Mouse (Mus musculus) liver, embryonic 15.5 days (tissue): ENCODE measurements around the gene Agps. TPM values are rescaled to one million over a fixed set of nuclear protein-coding genes. Genes with fewer than 3 reads are reported as not detected.

Experiments
- ATAC-seq: fragments of 200-750 bp; cut with Nextera tagmentation; 2 replicates; pipeline ENCODE4 v1.8.0; 2017; ENCODE audit warnings: moderate number of reproducible peaks, mild to moderate bottlenecking, moderate library complexity; ENCODE audit not compliant: insufficient read depth
- H3K27ac ChIP-seq: fragments of 300-500 bp; sonication (generic); replicated peaks from 2 replicates; pipeline ENCODE4 v1.5.1; 2015; ENCODE audit warnings: mild to moderate bottlenecking, inconsistent platforms
- H3K27me3 ChIP-seq: fragments of 300-500 bp; sonication (generic); 2 replicates; pipeline ENCODE4 v1.6.1; 2015; ENCODE audit warnings: mild to moderate bottlenecking, inconsistent platforms
- H3K36me3 ChIP-seq: fragments of 300-500 bp; sonication (generic); replicated peaks from 2 replicates; pipeline ENCODE4 v1.6.1; 2015; ENCODE audit warnings: moderate library complexity, mild to moderate bottlenecking, inconsistent platforms
- H3K4me1 ChIP-seq: fragments of 300-500 bp; sonication (generic); replicated peaks from 2 replicates; pipeline ENCODE4 v1.6.1; 2015; ENCODE audit warnings: inconsistent platforms
- H3K4me2 ChIP-seq: fragments of 300-500 bp; sonication (generic); 2 replicates; pipeline ENCODE4 v1.6.1; 2015; ENCODE audit warnings: moderate library complexity, mild to moderate bottlenecking, inconsistent platforms
- H3K4me3 ChIP-seq: fragments of 300-500 bp; sonication (generic); replicated peaks from 2 replicates; pipeline ENCODE4 v1.5.1; 2015; ENCODE audit warnings: mild to moderate bottlenecking, inconsistent platforms
- H3K9ac ChIP-seq: fragments of 300-500 bp; sonication (generic); 2 replicates; pipeline ENCODE4 v1.6.1; 2015; ENCODE audit warnings: moderate library complexity, mild to moderate bottlenecking, inconsistent platforms
- H3K9me3 ChIP-seq: fragments of 300-500 bp; sonication (generic); replicated peaks from 2 replicates; pipeline ENCODE4 v1.6.1; 2016; ENCODE audit warnings: inconsistent platforms
- WGBS: fragments of 180-500 bp; shearing (Covaris S2); methylation state at CpG from one replicate; pipeline ENCODE4 v1.1.7; 2015; ENCODE audit warnings: mixed read lengths; ENCODE audit not compliant: insufficient replicate concordance; 5-methylcytosine and 5-hydroxymethylcytosine counted together
- polyA plus RNA-seq: library from polyadenylated mRNA; unstranded; fragments of >200 nt; fragmentation: Nextera tagmentation; extraction: Ambion mirVana; gene quantifications from 2 replicates; pipeline ENCODE4 v1.2.1, GENCODE M21; 2015

Gene Agps
- polyA plus RNA-seq, result 14.3 and 14.8 TPM in 2 replicates

- Histone ChIP-seq H3K9ac (peak within 1 kb of the TSS; percentile 71), H3K27ac (peak within 1 kb of the TSS; percentile 75), H3K9me3 (no peaks in the 10 kb centered on the region), H3K4me3 (peak within 1 kb of the TSS; percentile 69), H3K4me2 (peak within 1 kb of the TSS; percentile 87), H3K36me3 (no peaks in the 10 kb centered on the region), H3K4me1 (peaks cover 32% of the 10 kb centered on the region), H3K27me3 (no peaks in the 10 kb centered on the region)
- peak; percentile 93 for ATAC-seq
- under 1% methylated on average over 68 of the region's 86 CpGs for WGBS
These were observed at the start of gene Agps for GRCm38 (mm10) chr2:75831881-75832633. Agps (plus strand) TSS chr2:75832177.

GRCm38 (mm10) chr2:75786075-75786474, 45.9 kb upstream of the Agps start:
- Histone ChIP-seq H3K4me2 (no peak overlapping the region), H3K4me3 (no peak overlapping the region), H3K36me3 (no peaks in the 10 kb centered on the region), H3K9ac (no peak overlapping the region), H3K9me3 (no peaks in the 10 kb centered on the region), H3K27ac (no peak overlapping the region), H3K4me1 (peaks cover 11% of the 10 kb centered on the region), H3K27me3 (no peaks in the 10 kb centered on the region)
- ATAC-seq, result no peak
- 14% methylated on average over 6 of the region's 6 CpGs for WGBS

GRCm38 (mm10) chr2:75788511-75788910, 43.5 kb upstream of the Agps start:
- WGBS, result 26% methylated on average over 3 of the region's 3 CpGs

GRCm38 (mm10) chr2:75789959-75790523, 41.9 kb upstream of the Agps start:
- Histone ChIP-seq H3K4me1 (peaks cover 9% of the 10 kb centered on the region), H3K36me3 (no peaks in the 10 kb centered on the region), H3K9ac (no peak overlapping the region), H3K4me2 (no peak overlapping the region), H3K9me3 (no peaks in the 10 kb centered on the region), H3K27me3 (no peaks in the 10 kb centered on the region), H3K4me3 (no peak overlapping the region), H3K27ac (no peak overlapping the region)
- ATAC-seq, result no peak
- WGBS, result 46% methylated on average over 14 of the region's 14 CpGs

More at GRCm38 (mm10) chr2:75788511-75788910, 43.5 kb upstream of the Agps start:
- Histone ChIP-seq H3K9ac (no peak overlapping the region), H3K4me1 (peaks cover 9% of the 10 kb centered on the region), H3K4me2 (no peak overlapping the region), H3K4me3 (no peak overlapping the region), H3K27ac (no peak overlapping the region), H3K9me3 (no peaks in the 10 kb centered on the region), H3K27me3 (no peaks in the 10 kb centered on the region), H3K36me3 (no peaks in the 10 kb centered on the region)
- ATAC-seq, result no peak

GRCm38 (mm10) chr2:75791561-75792308, 40.2 kb upstream of the Agps start:
- ATAC-seq, result peak; percentile 52; the same call in 1 of the 2 replicates
- 27% methylated on average over 18 of the region's 18 CpGs for WGBS
- Histone ChIP-seq H3K4me2 (peak overlapping the region; percentile 57), H3K9ac (no peak overlapping the region), H3K27ac (no peak overlapping the region), H3K27me3 (no peaks in the 10 kb centered on the region), H3K4me3 (peak overlapping the region; percentile 23; the same call in 1 of the 2 replicates), H3K9me3 (no peaks in the 10 kb centered on the region), H3K4me1 (peaks cover 9% of the 10 kb centered on the region), H3K36me3 (no peaks in the 10 kb centered on the region)

GRCm38 (mm10) chr2:75792377-75793203, 39.4 kb upstream of the Agps start:
- Histone ChIP-seq H3K9me3 (no peaks in the 10 kb centered on the region), H3K27ac (no peak overlapping the region), H3K4me1 (peaks cover 9% of the 10 kb centered on the region), H3K27me3 (no peaks in the 10 kb centered on the region), H3K4me3 (0 out of 2 replicates have a peak overlapping the region, but pooled peaks have one; percentile 23), H3K36me3 (no peaks in the 10 kb centered on the region), H3K9ac (no peak overlapping the region), H3K4me2 (peak overlapping the region; percentile 57)
- ATAC-seq, result peak; percentile 69; the same call in 1 of the 2 replicates
- WGBS, result 15% methylated on average over 12 of the region's 12 CpGs

GRCm38 (mm10) chr2:75796181-75796580, 35.8 kb upstream of the Agps start:
- no peaks in the 10 kb centered on the region for H3K9me3 ChIP-seq
- no peak for ATAC-seq
- H3K4me2 ChIP-seq, result no peak overlapping the region
- H3K9ac ChIP-seq, result no peak overlapping the region
- H3K36me3 ChIP-seq, result no peaks in the 10 kb centered on the region
- H3K4me1 ChIP-seq, result peaks cover 9% of the 10 kb centered on the region
- no peak overlapping the region for H3K4me3 ChIP-seq
- 58% methylated on average over 2 of the region's 2 CpGs for WGBS
- H3K27me3 ChIP-seq, result no peaks in the 10 kb centered on the region
- H3K27ac ChIP-seq, result no peak overlapping the region

GRCm38 (mm10) chr2:75798434-75798970, 33.5 kb upstream of the Agps start:
- H3K9ac ChIP-seq, result no peak overlapping the region
- no peaks in the 10 kb centered on the region for H3K36me3 ChIP-seq
- H3K27ac ChIP-seq, result no peak overlapping the region
- 56% methylated on average over 4 of the region's 4 CpGs for WGBS
- H3K9me3 ChIP-seq, result no peaks in the 10 kb centered on the region
- H3K4me2 ChIP-seq, result no peak overlapping the region
- no peak for ATAC-seq
- no peaks in the 10 kb centered on the region for H3K4me1 ChIP-seq
- H3K27me3 ChIP-seq, result no peaks in the 10 kb centered on the region
- no peak overlapping the region for H3K4me3 ChIP-seq

GRCm38 (mm10) chr2:75805767-75806166, 26.2 kb upstream of the Agps start:
- Histone ChIP-seq H3K4me3 (no peak overlapping the region), H3K9me3 (no peaks in the 10 kb centered on the region), H3K36me3 (no peaks in the 10 kb centered on the region), H3K4me1 (no peaks in the 10 kb centered on the region), H3K27me3 (no peaks in the 10 kb centered on the region), H3K9ac (no peak overlapping the region), H3K27ac (no peak overlapping the region), H3K4me2 (no peak overlapping the region)
- no peak for ATAC-seq
- WGBS, result 65% methylated on average over 6 of the region's 6 CpGs

- Histone ChIP-seq H3K4me2 (no peak overlapping the region), H3K27ac (no peak overlapping the region)
These were observed 25.1 kb upstream of the Agps start for GRCm38 (mm10) chr2:75806891-75807290.

More at GRCm38 (mm10) chr2:75806891-75807290, 25.1 kb upstream of the Agps start:
- 75% methylated on average over 3 of the region's 3 CpGs for WGBS
- Histone ChIP-seq H3K4me3 (no peak overlapping the region), H3K27me3 (no peaks in the 10 kb centered on the region), H3K9ac (no peak overlapping the region), H3K4me1 (no peaks in the 10 kb centered on the region), H3K36me3 (no peaks in the 10 kb centered on the region), H3K9me3 (no peaks in the 10 kb centered on the region)
- no peak for ATAC-seq
